Mouse (Mus musculus) embryo, embryonic 10 days (tissue): ENCODE measurements around the gene Cast.

Experiments used
- DNase-seq: peaks from one replicate; pipeline ENCODE4 v3.0.0-alpha.2; 2015; ENCODE audit warnings: low spot score

The Cast gene

DNA sequence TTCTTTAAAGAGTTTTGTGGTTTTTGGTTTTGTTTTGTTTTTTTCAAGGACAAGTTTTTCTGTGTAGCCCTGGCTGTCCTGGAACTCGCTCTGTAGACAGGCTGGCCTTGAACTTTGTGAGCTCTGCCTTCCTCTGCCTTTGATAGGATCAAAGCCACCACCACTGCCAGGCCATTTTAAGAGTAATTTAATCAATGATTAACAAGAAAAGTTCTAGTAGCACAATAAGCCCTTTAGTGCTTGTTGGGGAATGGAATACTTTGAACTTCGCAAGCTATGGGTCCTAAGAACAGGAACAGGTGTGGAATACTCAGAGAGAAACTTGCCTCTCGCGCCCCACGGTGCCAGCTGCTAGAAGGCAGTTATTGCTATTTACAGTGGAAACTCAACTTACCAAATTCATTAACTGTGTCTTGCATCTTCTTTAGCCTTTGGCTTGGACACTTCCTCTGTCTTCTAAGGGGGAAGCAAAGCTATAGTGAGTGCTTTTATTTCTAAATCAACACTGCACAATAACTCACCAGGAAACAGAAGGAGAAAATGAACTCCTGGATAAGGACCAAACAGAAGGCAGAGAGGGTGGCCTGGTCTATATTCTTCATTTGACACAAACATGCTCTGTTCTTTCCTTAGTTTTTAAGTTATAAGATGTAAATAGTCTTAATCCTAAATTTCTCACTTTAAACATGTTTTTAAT, 113.0 kb downstream of the Cast start:
- DNase-seq: no peak
